Mouse (Mus musculus) kidney, adult 2 months (tissue): Measurements from ENCODE around the gene Bend3. TPM values are rescaled to one million over a fixed set of nuclear protein-coding genes. Genes with fewer than 3 reads are reported as not detected.

Experiments used
- DNase-seq: peaks from one replicate; pipeline ENCODE4 v3.0.0; 2021
- H3K27ac ChIP-seq: fragments of 200-500 bp; 2 replicates; pipeline ENCODE4 v1.5.1; 2012; ENCODE audit warnings: low read depth, low read length, control low read depth, inconsistent platforms; ENCODE audit not compliant: insufficient read depth
- H3K27me3 ChIP-seq: fragments of 200-500 bp; replicated peaks from 2 replicates; pipeline ENCODE4 v1.6.1; 2012; ENCODE audit warnings: mild to moderate bottlenecking, moderate library complexity, low read length, inconsistent platforms; ENCODE audit not compliant: control insufficient read depth, insufficient read depth
- H3K36me3 ChIP-seq: fragments of 200-500 bp; 2 replicates; pipeline ENCODE4 v1.6.1; 2012; ENCODE audit warnings: mild to moderate bottlenecking, moderate library complexity, low read length, inconsistent platforms; ENCODE audit not compliant: control insufficient read depth, insufficient read depth
- H3K4me1 ChIP-seq: fragments of 200-500 bp; 2 replicates; pipeline ENCODE4 v1.6.1; 2011; ENCODE audit warnings: low read length; ENCODE audit not compliant: control insufficient read depth, insufficient read depth
- H3K4me3 ChIP-seq: fragments of 200-500 bp; 2 replicates; pipeline ENCODE4 v1.5.1; 2011; ENCODE audit warnings: mild to moderate bottlenecking, low read depth, low read length, control low read depth; ENCODE audit not compliant: insufficient read depth
- CTCF ChIP-seq: fragments of 200-500 bp; conservative IDR thresholded peaks from 2 replicates; pipeline ENCODE4 v1.5.1; 2011; ENCODE audit warnings: low read depth, mild to moderate bottlenecking, control low read depth, low read length, moderate library complexity, mixed read lengths; ENCODE audit not compliant: insufficient read depth, insufficient read length
- POLR2A ChIP-seq: fragments of 200-500 bp; IDR thresholded peaks from one replicate; pipeline ENCODE4 v1.6.1; 2011; ENCODE audit warnings: low read depth, low read length, control low read depth
- WGBS: fragments of 180-500 bp; shearing (Covaris S2); methylation state at CpG from one replicate; pipeline ENCODE4 v1.1.7; 2018; 5-methylcytosine and 5-hydroxymethylcytosine counted together
- polyA plus RNA-seq: library from polyadenylated mRNA; depleted of rRNA; stranded (reverse); fragments of >200 nt; gene quantifications from 2 replicates; pipeline ENCODE4 v1.2.3, GENCODE M21; 2012

The Bend3 gene
- polyA plus RNA-seq, 1 experiment: 3.8 TPM

GRCm38 (mm10) chr10:43448656-43449055, 30.0 kb upstream of the Bend3 start:
- no peak for DNase-seq
- Histone ChIP-seq H3K4me1 (no peaks in the 10 kb centered on the region), H3K27ac (no peak overlapping the region), H3K36me3 (no peaks in the 10 kb centered on the region), H3K4me3 (no peak overlapping the region), H3K27me3 (no peaks in the 10 kb centered on the region)
- no peak for TF ChIP-seq POLR2A
- TF ChIP-seq CTCF: no peak
- WGBS: 91% methylated on average over 3 of the region's 3 CpGs

GRCm38 (mm10) chr10:43451848-43452662, 26.6 kb upstream of the Bend3 start:
- Histone ChIP-seq H3K27me3 (no peaks in the 10 kb centered on the region), H3K4me3 (no peak overlapping the region), H3K4me1 (no peaks in the 10 kb centered on the region), H3K36me3 (no peaks in the 10 kb centered on the region), H3K27ac (no peak overlapping the region)
- DNase-seq: peak; percentile 87
- TF ChIP-seq POLR2A: no peak
- TF ChIP-seq CTCF: peak; percentile 82
- WGBS: 26% methylated on average over 16 of the region's 16 CpGs

DNA sequence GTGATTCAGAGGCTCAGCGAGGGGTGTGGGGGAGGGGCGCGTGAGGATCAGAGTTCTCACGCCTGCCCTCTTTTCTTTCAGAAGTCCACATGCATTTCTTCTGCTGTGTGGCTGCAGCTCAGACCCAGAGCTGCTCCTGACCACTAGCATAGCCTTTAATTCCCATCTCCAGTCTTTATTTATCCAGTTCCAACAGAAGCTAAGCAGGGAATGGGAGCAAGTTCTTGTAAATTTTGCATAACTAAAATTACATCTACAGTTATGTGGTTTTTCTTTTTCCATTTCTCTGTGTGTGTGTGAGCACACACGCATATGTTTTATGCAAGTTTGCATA, 26.0 kb upstream of the Bend3 start:
- Histone ChIP-seq H3K27ac (no peak overlapping the region), H3K4me3 (no peak overlapping the region), H3K36me3 (no peaks in the 10 kb centered on the region), H3K4me1 (no peaks in the 10 kb centered on the region), H3K27me3 (no peaks in the 10 kb centered on the region)
- 18% methylated on average over 5 of the region's 5 CpGs for WGBS
- DNase-seq: no peak
- TF ChIP-seq CTCF (no peak), POLR2A (no peak)

DNA sequence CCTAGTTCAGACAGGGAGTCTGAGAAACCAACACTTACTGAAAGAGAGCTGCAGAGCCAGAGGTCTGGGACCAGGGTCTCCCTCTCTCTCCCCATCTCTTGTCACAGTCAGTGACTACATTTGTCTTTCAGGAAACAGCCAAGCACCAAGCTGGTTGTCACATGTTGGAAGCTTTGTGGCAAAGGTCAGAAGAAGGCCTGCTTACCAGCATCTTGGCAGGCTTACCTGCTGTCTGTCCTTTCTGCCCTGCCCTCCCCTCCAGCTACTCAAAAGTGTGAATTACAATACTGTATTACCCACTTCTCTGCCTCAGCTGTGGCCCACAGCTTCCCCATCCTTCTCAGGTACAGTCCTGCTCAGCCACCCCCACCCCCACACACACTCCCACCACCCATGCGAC, 24.4 kb upstream of the Bend3 start:
- TF ChIP-seq CTCF: no peak
- no peak for TF ChIP-seq POLR2A
- no peaks in the 10 kb centered on the region for H3K27me3 ChIP-seq
- H3K4me1 ChIP-seq: no peaks in the 10 kb centered on the region
- no peak overlapping the region for H3K27ac ChIP-seq
- no peaks in the 10 kb centered on the region for H3K36me3 ChIP-seq
- no peak overlapping the region for H3K4me3 ChIP-seq
- DNase-seq: peak; percentile 42
- WGBS: 67% methylated on average over 1 of the region's 1 CpGs

DNA sequence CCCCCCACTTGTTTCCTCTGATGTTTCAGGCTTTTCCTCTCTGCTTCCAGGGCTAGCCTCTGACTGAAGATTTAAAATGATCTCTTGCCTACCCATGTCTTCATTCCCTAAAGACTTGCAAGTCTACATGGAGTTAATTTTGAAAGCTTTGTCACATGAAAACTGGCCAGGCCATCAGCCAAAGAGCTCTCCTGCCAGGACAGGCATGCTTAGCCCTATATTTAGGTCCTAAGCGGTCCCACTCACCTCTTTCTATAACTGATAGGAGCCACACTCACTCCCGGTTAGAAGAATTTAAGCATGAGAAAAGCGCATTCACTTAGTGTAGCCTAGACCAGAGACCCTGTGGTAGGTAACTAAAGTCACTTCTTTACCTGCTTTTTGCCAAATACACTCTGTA, 24.0 kb upstream of the Bend3 start:
- Histone ChIP-seq H3K36me3 (no peaks in the 10 kb centered on the region), H3K4me3 (no peak overlapping the region), H3K27ac (no peak overlapping the region), H3K4me1 (no peaks in the 10 kb centered on the region), H3K27me3 (no peaks in the 10 kb centered on the region)
- 96% methylated on average over 3 of the region's 3 CpGs for WGBS
- TF ChIP-seq CTCF: no peak
- no peak for TF ChIP-seq POLR2A
- DNase-seq: no peak

DNA sequence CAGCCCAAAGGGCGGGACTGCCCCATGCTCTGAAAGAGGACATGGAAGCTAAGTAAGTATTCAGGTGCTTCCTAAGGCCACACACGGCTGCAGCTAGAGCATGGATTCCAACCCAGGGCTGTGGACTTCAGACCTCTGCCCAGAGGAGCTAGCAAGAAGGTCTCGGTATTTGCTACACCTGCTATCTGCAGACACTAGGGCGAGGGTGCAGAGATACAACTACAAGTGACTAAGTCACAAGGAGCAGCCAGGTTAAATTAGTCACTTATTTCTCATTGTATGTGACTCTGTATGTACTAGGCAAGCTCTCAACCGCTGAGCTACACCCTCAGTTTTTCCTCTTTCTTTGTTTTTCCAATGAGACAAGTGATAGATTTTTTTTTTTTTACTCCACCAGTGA, 15.8 kb upstream of the Bend3 start:
- WGBS: 47% methylated on average over 5 of the region's 5 CpGs
- Histone ChIP-seq H3K36me3 (no peaks in the 10 kb centered on the region), H3K27ac (no peak overlapping the region), H3K27me3 (no peaks in the 10 kb centered on the region), H3K4me3 (no peak overlapping the region), H3K4me1 (no peaks in the 10 kb centered on the region)
- TF ChIP-seq POLR2A: no peak
- no peak for TF ChIP-seq CTCF
- DNase-seq: no peak

GRCm38 (mm10) chr10:43463227-43463626, 15.4 kb upstream of the Bend3 start:
- TF ChIP-seq POLR2A: no peak
- TF ChIP-seq CTCF: no peak
- no peak for DNase-seq
- 52% methylated on average over 3 of the region's 3 CpGs for WGBS
- Histone ChIP-seq H3K36me3 (no peaks in the 10 kb centered on the region), H3K27ac (no peak overlapping the region), H3K4me1 (no peaks in the 10 kb centered on the region), H3K27me3 (no peaks in the 10 kb centered on the region), H3K4me3 (no peak overlapping the region)
